ENCODE assay signal across 10 mouse cellular contexts in genomic region chr11:58801558-58802228, GRCm38 (mm10). TPM values are rescaled to one million over a fixed set of nuclear protein-coding genes. Genes with fewer than 3 reads are reported as not detected.
DNase-seq lines count a peak whose midpoint lies in the region; ATAC-seq and TF ChIP-seq lines count a peak whose summit lies in the region.
"Had no signal": no experiment of that assay in that cellular context is flagged by ENCODE, and none has a peak within 500 bp of the region (broad histone marks: within the 10 kb centered on the region; RNA-seq: fewer than 3 reads in every experiment).

Gene Fam183b, minus strand, starts transcription at chr11:58801960.

- peak within 1 kb of the TSS; percentile 40 for H3K4me3 ChIP-seq in thymus, adult 2 months (ENCODE audit: control insufficient read depth, insufficient read depth, low read length)
- H3K4me3 ChIP-seq in heart, embryonic 13.5 days: no peak within 1 kb of the TSS
- H3K4me3 ChIP-seq in stomach, embryonic 14.5 days (ENCODE audit: low read depth, low read length): no peak within 1 kb of the TSS

- ATAC-seq in heart, embryonic 13.5 days (ENCODE audit: extremely low read depth, insufficient number of reproducible peaks, low FRiP score, low TSS enrichment): no peak
- ATAC-seq in stomach, embryonic 14.5 days (ENCODE audit: insufficient number of reproducible peaks, insufficient read depth, low FRiP score, low read depth): peak; percentile 70

- peak; percentile 13 for DNase-seq in adrenal gland, postnatal 14 days
- no peak for DNase-seq in adrenal gland, adult 18-20 months (ENCODE audit: low spot score in 2 of 2)
- no peak for DNase-seq in thymus, adult 2 months
- DNase-seq in thymus, postnatal 36 days: no peak
- DNase-seq in layer of hippocampus, postnatal 14 days (ENCODE audit: low spot score in 2 of 2): peak; percentile 53 to 63
- DNase-seq in thymus, adult 18-20 months: no peak

- no peak for TF ChIP-seq CTCF in thymus, adult 2 months (IDR thresholded peaks at IDR 0.05; ENCODE audit: borderline replicate concordance, control insufficient read depth, extremely low read depth, insufficient read depth, low read length, poor library complexity)

- no peak for TF ChIP-seq POLR2A in thymus, adult 2 months (IDR thresholded peaks at IDR 0.05; ENCODE audit: control insufficient read depth, extremely low read depth, insufficient read depth, low read length, poor library complexity)

- peaks cover 12% of the 10 kb centered on the region for H3K4me1 ChIP-seq in thymus, adult 2 months (replicated peaks; ENCODE audit: control insufficient read depth, insufficient read depth, low read length)
- peaks cover 7% of the 10 kb centered on the region for H3K4me1 ChIP-seq in heart, embryonic 13.5 days
- H3K4me1 ChIP-seq in stomach, embryonic 14.5 days (ENCODE audit: control insufficient read depth, insufficient read depth, low read length): peaks cover 12% of the 10 kb centered on the region

- H3K27me3 ChIP-seq in thymus, adult 2 months (ENCODE audit: control insufficient read depth, insufficient read depth, low read length): no peaks in the 10 kb centered on the region
- no peaks in the 10 kb centered on the region for H3K27me3 ChIP-seq in heart, embryonic 13.5 days (replicated peaks)
- no peaks in the 10 kb centered on the region for H3K27me3 ChIP-seq in stomach, embryonic 14.5 days (ENCODE audit: control insufficient read depth, insufficient read depth, low read length)

- no peaks in the 10 kb centered on the region for H3K36me3 ChIP-seq in thymus, adult 2 months (ENCODE audit: control insufficient read depth, insufficient read depth, low read length)
- H3K36me3 ChIP-seq in heart, embryonic 13.5 days: no peaks in the 10 kb centered on the region
- no peaks in the 10 kb centered on the region for H3K36me3 ChIP-seq in stomach, embryonic 14.5 days (ENCODE audit: control insufficient read depth, insufficient read depth, low read length)

- H3K27ac ChIP-seq in thymus, adult 2 months (ENCODE audit: control insufficient read depth, insufficient read depth, low read length): no peak within 1 kb of the TSS
- no peak within 1 kb of the TSS for H3K27ac ChIP-seq in heart, embryonic 13.5 days (replicated peaks)
- no peak within 1 kb of the TSS for H3K27ac ChIP-seq in stomach, embryonic 14.5 days (ENCODE audit: low read length)

- peak within 1 kb of the TSS; percentile 42 for H3K4me2 ChIP-seq in heart, embryonic 13.5 days
- peak within 1 kb of the TSS; percentile 27 for H3K4me2 ChIP-seq in stomach, embryonic 14.5 days (replicated peaks; ENCODE audit: low read depth, low read length)

- WGBS in thymus, adult 2 months: 44% methylated on average over 14 of the region's 14 CpGs
- WGBS in heart, embryonic 13.5 days: 33% methylated on average over 14 of the region's 14 CpGs
- 15% methylated on average over 14 of the region's 14 CpGs for WGBS in stomach, embryonic 14.5 days

- no peak within 1 kb of the TSS for H3K9ac ChIP-seq in heart, embryonic 13.5 days
- H3K9ac ChIP-seq in stomach, embryonic 14.5 days (replicated peaks; ENCODE audit: low read depth, low read length): no peak within 1 kb of the TSS

- H3K9me3 ChIP-seq in heart, embryonic 13.5 days: no peaks in the 10 kb centered on the region
- no peaks in the 10 kb centered on the region for H3K9me3 ChIP-seq in stomach, embryonic 14.5 days (ENCODE audit: control insufficient read depth, low read depth, low read length)

RNA-seq across cellular contexts. Expression of gene Fam183b, which starts in this region (rescaled TPM):
- 4.2 and 4.9 TPM in 2 replicates for total RNA-seq in adrenal gland, postnatal 14 days (2021)
- total RNA-seq in adrenal gland, adult 18-20 months (2021): 1 to 10 TPM; 2.6 to 3.1 TPM
- polyA plus RNA-seq in thymus, adult 2 months (2012; rRNA removed): 0.59 and 0.82 TPM in 2 replicates
- polyA plus RNA-seq in heart, embryonic 13.5 days (2015; fragmentation: Nextera tagmentation; extraction: Ambion mirVana): 0.47 and 0.66 TPM in 2 replicates
- 1 to 10 TPM; 6.0 to 6.1 TPM for total RNA-seq in layer of hippocampus, postnatal 14 days (2021)
- 5.0 and 8.7 TPM in 2 replicates for polyA plus RNA-seq in stomach, embryonic 14.5 days (2014; fragmentation: Nextera tagmentation; extraction: Ambion mirVana)
- polyA plus RNA-seq: C2C12; spleen, adult 2 months had no signal

Comparison
In these comparisons a context has a peak if more than half of its experiments do, and no peak if none do; other contexts are left out.
1. DNase-seq: peak in adrenal gland, postnatal 14 days (single experiment) and layer of hippocampus, postnatal 14 days (2 of 2); none in adrenal gland, adult 18-20 months (0 of 2), thymus, adult 2 months (single experiment), thymus, postnatal 36 days (0 of 2) and thymus, adult 18-20 months (0 of 2).